Mouse (Mus musculus) ovary, postnatal 36 days (tissue): ENCODE data around the gene Gm1604a.
A peak's percentile ranks its signal among the peaks of the same experiment; 100 is the strongest.
"Not testable (repeated sequence)": the region's sequence is repeated elsewhere in the genome, so short reads cannot be mapped to it uniquely, and the experiment has no call there.

Source experiments
- DNase-seq: peaks from one replicate; pipeline ENCODE4 v3.0.0; 2022; ENCODE audit warnings: low spot score, mixed read lengths

Gm1604a gene

GRCm38 (mm10) chr17:7025257-7025656 is at the start of gene Gm1604a:
TSS of gene Gm1604a (plus strand) at chr17:7025568.
- DNase-seq = not testable (repeated sequence)

GRCm38 (mm10) chr17:6978287-6979248 is 46.8 kb upstream of the Gm1604a start, which contains the start of gene Gm49721:
TSS of gene Gm49721 (plus strand) at chr17:6978904.
- DNase-seq = peak; percentile 77

GRCm38 (mm10) chr17:6979380-6979779 is 46.0 kb upstream of the Gm1604a start:
- not testable (repeated sequence) for DNase-seq

- DNase-seq = not testable (repeated sequence)
These were observed 45.2 kb upstream of the Gm1604a start for GRCm38 (mm10) chr17:6980144-6980543.

- DNase-seq = not testable (repeated sequence)
These were observed 39.2 kb upstream of the Gm1604a start for GRCm38 (mm10) chr17:6986118-6986517.

- not testable (repeated sequence) for DNase-seq
These were observed 29.9 kb upstream of the Gm1604a start for GRCm38 (mm10) chr17:6995504-6995903.

- not testable (repeated sequence) for DNase-seq
These were observed 28.5 kb upstream of the Gm1604a start for GRCm38 (mm10) chr17:6996826-6997225.

- DNase-seq = not testable (repeated sequence)
These were observed 27.4 kb upstream of the Gm1604a start for GRCm38 (mm10) chr17:6997778-6998490.

GRCm38 (mm10) chr17:7001790-7002585 is 23.4 kb upstream of the Gm1604a start:
- not testable (repeated sequence) for DNase-seq

- not testable (repeated sequence) for DNase-seq
These were observed 22.0 kb upstream of the Gm1604a start for GRCm38 (mm10) chr17:7003392-7003791.

GRCm38 (mm10) chr17:7005646-7006045 is 19.7 kb upstream of the Gm1604a start:
- not testable (repeated sequence) for DNase-seq

- not testable (repeated sequence) for DNase-seq
These were observed 16.5 kb upstream of the Gm1604a start for GRCm38 (mm10) chr17:7008885-7009284.

- DNase-seq = not testable (repeated sequence)
These were observed 15.9 kb upstream of the Gm1604a start for GRCm38 (mm10) chr17:7009440-7009839.

GRCm38 (mm10) chr17:7009901-7010300 is 15.5 kb upstream of the Gm1604a start:
- DNase-seq = not testable (repeated sequence)

GRCm38 (mm10) chr17:7014190-7014589 is 11.2 kb upstream of the Gm1604a start:
- not testable (repeated sequence) for DNase-seq

GRCm38 (mm10) chr17:7025764-7026346 is 487 bp downstream of the Gm1604a start:
- DNase-seq = not testable (repeated sequence)

- not testable (repeated sequence) for DNase-seq
These were observed 4.8 kb downstream of the Gm1604a start for GRCm38 (mm10) chr17:7030204-7030603.

GRCm38 (mm10) chr17:7030622-7031174 is 5.3 kb downstream of the Gm1604a start:
- not testable (repeated sequence) for DNase-seq

GRCm38 (mm10) chr17:7033192-7034166 is 8.1 kb downstream of the Gm1604a start:
- not testable (repeated sequence) for DNase-seq
